Comparison of ENCODE assay signal across 26 mouse cellular contexts in genomic region chr16:93535151-93535853, GRCm38 (mm10).
DNase-seq lines count a peak whose midpoint lies in the region; ATAC-seq and TF ChIP-seq lines count a peak whose summit lies in the region.
"Had no signal": no experiment of that assay in that cellular context is flagged by ENCODE, and none has a peak within 500 bp of the region (broad histone marks: within the 10 kb centered on the region; RNA-seq: fewer than 3 reads in every experiment).

No protein-coding gene starts in this region.

- H3K9ac ChIP-seq in lung, embryonic 15.5 days, result no peak overlapping the region
- H3K9ac ChIP-seq: embryonic facial prominence, embryonic 13.5 days; forebrain, embryonic 13.5 days; forebrain, postnatal 0 days; heart, embryonic 15.5 days; hindbrain, embryonic 12.5 days had no signal

- in situ Hi-C loops in Patski (cut with MboI; ENCODE audit: low pct_unique_long_range_greater_than_20kb), result no loop called here

- no peak overlapping the region for H3K4me2 ChIP-seq in lung, embryonic 15.5 days
- H3K4me2 ChIP-seq in myocyte (ENCODE audit: low read depth), result peak overlapping the region; percentile 53
- H3K4me2 ChIP-seq: embryonic facial prominence, embryonic 13.5 days; forebrain, embryonic 13.5 days; heart, embryonic 11.5 days; heart, embryonic 15.5 days; hindbrain, embryonic 12.5 days had no signal

- H3K27ac ChIP-seq in lung, embryonic 15.5 days, result peak overlapping the region; percentile 38
- H3K27ac ChIP-seq in heart, embryonic 10.5 days, result no peak overlapping the region
- H3K27ac ChIP-seq: embryonic facial prominence, embryonic 13.5 days; forebrain, embryonic 13.5 days; heart, embryonic 15.5 days; hindbrain, embryonic 12.5 days had no signal

- H3K79me2 ChIP-seq in myocyte (ENCODE audit: control insufficient read depth, insufficient read depth), result no peaks in the 10 kb centered on the region

- peak; percentile 26 for DNase-seq in adrenal gland, postnatal 10 days
- no peak for DNase-seq in adrenal gland, adult (ENCODE audit: inconsistent age in 2 of 2, low spot score in 1 of 2)
- no peak for DNase-seq in lung, adult 2 months
- peak; percentile 46 for DNase-seq in Patski (ENCODE audit: low read depth, low spot score)
- no peak for DNase-seq in heart, embryonic 10.5 days (ENCODE audit: low spot score)
- DNase-seq: adrenal gland, postnatal 25 days; cerebellum, adult 18-20 months; cerebellum, adult 9-11 months; cerebellum, postnatal 36 days; forebrain, postnatal 0 days; gastrocnemius, postnatal 36 days; heart, adult 18-20 months; heart, postnatal 14 days had no signal

- no peaks in the 10 kb centered on the region for H3K9me3 ChIP-seq in lung, embryonic 15.5 days
- no peaks in the 10 kb centered on the region for H3K9me3 ChIP-seq in heart, embryonic 10.5 days
- H3K9me3 ChIP-seq: embryonic facial prominence, embryonic 13.5 days; forebrain, embryonic 13.5 days; G1E; heart, embryonic 15.5 days; hindbrain, embryonic 12.5 days had no signal

- H3ac ChIP-seq in myocyte (ENCODE audit: control insufficient read depth, insufficient read length), result no peak overlapping the region

- H3K27me3 ChIP-seq in lung, embryonic 15.5 days, result no peaks in the 10 kb centered on the region
- H3K27me3 ChIP-seq in Patski, result no peaks in the 10 kb centered on the region
- H3K27me3 ChIP-seq in myocyte (ENCODE audit: control insufficient read depth, insufficient read depth, insufficient read length), result no peaks in the 10 kb centered on the region
- no peaks in the 10 kb centered on the region; the same call in none of the 2 replicates for H3K27me3 ChIP-seq in heart, embryonic 10.5 days (ENCODE audit: insufficient read depth, poor library complexity, severe bottlenecking)
- H3K27me3 ChIP-seq: embryonic facial prominence, embryonic 13.5 days; forebrain, embryonic 13.5 days; hindbrain, embryonic 12.5 days had no signal

- peaks cover 9% of the 10 kb centered on the region; the same call in 1 of the 2 replicates for H3K4me1 ChIP-seq in lung, embryonic 15.5 days
- no peaks in the 10 kb centered on the region for H3K4me1 ChIP-seq in lung, adult 2 months (ENCODE audit: control insufficient read depth, insufficient read depth, low read length)
- H3K4me1 ChIP-seq in heart, embryonic 10.5 days, result 0 out of 2 replicates have a peak, but pooled peaks cover 7% of the 10 kb centered on the region
- H3K4me1 ChIP-seq: forebrain, embryonic 13.5 days; heart, embryonic 15.5 days; hindbrain, embryonic 12.5 days had no signal

- H3K4me3 ChIP-seq in lung, embryonic 15.5 days, result no peak overlapping the region
- no peak overlapping the region for H3K4me3 ChIP-seq in lung, adult 2 months (replicated peaks; ENCODE audit: extremely low read depth, low read depth, low read length)
- no peak overlapping the region for H3K4me3 ChIP-seq in myocyte
- no peak overlapping the region for H3K4me3 ChIP-seq in heart, embryonic 10.5 days
- H3K4me3 ChIP-seq: embryonic facial prominence, embryonic 13.5 days; forebrain, embryonic 13.5 days; heart, embryonic 15.5 days; hindbrain, embryonic 12.5 days had no signal

- no peaks in the 10 kb centered on the region for H3K36me3 ChIP-seq in lung, embryonic 15.5 days
- H3K36me3 ChIP-seq in myocyte (ENCODE audit: control insufficient read depth, insufficient read depth), result no peaks in the 10 kb centered on the region
- H3K36me3 ChIP-seq in heart, embryonic 10.5 days, result no peaks in the 10 kb centered on the region
- H3K36me3 ChIP-seq: embryonic facial prominence, embryonic 13.5 days; G1E; heart, embryonic 15.5 days; hindbrain, embryonic 12.5 days had no signal

- 57% methylated on average over 6 of the region's 6 CpGs for WGBS in lung, embryonic 15.5 days
- 54% methylated on average over 6 of the region's 6 CpGs for WGBS in lung, adult 2 months
- 86% methylated on average over 6 of the region's 6 CpGs for WGBS in heart, embryonic 10.5 days

- TF ChIP-seq CTCF in lung, adult 2 months (IDR thresholded peaks at IDR 0.05; ENCODE audit: insufficient read depth, low read length), result no peak
- TF ChIP-seq CTCF in Patski (IDR thresholded peaks at IDR 0.05), result peak; percentile 12

- POLR2A ChIA-PET in Patski (lab: Charles Lee), result no interaction called here

- no peak for TF ChIP-seq POLR2A in lung, adult 2 months (IDR thresholded peaks at IDR 0.05; ENCODE audit: borderline replicate concordance, extremely low read depth, low read depth, low read length)
- no peak for TF ChIP-seq POLR2A in myocyte (IDR thresholded peaks at IDR 0.05; ENCODE audit: insufficient read length, low read depth)

- CTCF ChIA-PET in Patski (lab: Charles Lee), result interaction anchor here (1.3 kb wide), 1 partner anchor 63 kb away, joined by 3 read pairs; no protein-coding TSS in a partner anchor

- no peak for ATAC-seq in lung, embryonic 15.5 days (ENCODE audit: borderline replicate concordance, extremely low read depth, low FRiP score, low TSS enrichment)
- ATAC-seq in Patski, result peak; percentile 26
- no peak for ATAC-seq in erythroblast, adult 5-6 weeks (replicated peaks; ENCODE audit: low FRiP score, poor library complexity, severe bottlenecking)
- ATAC-seq: activated CD4-positive, CD25-positive, alpha-beta regulatory T cell, adult 4 months; forebrain, embryonic 13.5 days; forebrain, postnatal 0 days; hindbrain, embryonic 16.5 days; inflammation-experienced regulatory T-cells, adult 6 months; intestine, postnatal 0 days had no signal

TF ChIP-seq in myocyte, 11 proteins besides CTCF, POLR2A, EP300 and RAD21:
- TF ChIP-seq MYOG (IDR thresholded peaks at IDR 0.05; ENCODE audit: control insufficient read depth in 1 of 3, insufficient read depth in 1 of 3, insufficient read length in 2 of 3, low read depth in 2 of 3), result peak in 1 of 3 experiments; percentile 54
- no peak for TF ChIP-seq TCF12 (IDR thresholded peaks at IDR 0.05; ENCODE audit: insufficient read depth, poor library complexity, severe bottlenecking)
- no peak for TF ChIP-seq USF1 (IDR thresholded peaks at IDR 0.05; ENCODE audit: low read depth)
- TF ChIP-seq MYOD1 (IDR thresholded peaks at IDR 0.05; ENCODE audit: control insufficient read depth in 1 of 3, insufficient read length in 2 of 3, low read depth in 2 of 3), result peak in 1 of 3 experiments; percentile 4
- TF ChIP-seq REST (IDR thresholded peaks at IDR 0.05; ENCODE audit: insufficient read depth, insufficient read length), result no peak

Comparison
In these comparisons a context has a peak if more than half of its experiments do, and no peak if none do; other contexts are left out.
1. DNase-seq: peak in adrenal gland, postnatal 10 days (single experiment) and Patski (single experiment); none in adrenal gland, adult (0 of 2), lung, adult 2 months (single experiment) and heart, embryonic 10.5 days (single experiment).